Mouse (Mus musculus): ENCODE results near the gene Pcsk6.
"Not testable (repeated sequence)": the region's sequence is repeated elsewhere in the genome, so short reads cannot be mapped to it uniquely, and the experiment has no call there.

Gene Pcsk6

DNA sequence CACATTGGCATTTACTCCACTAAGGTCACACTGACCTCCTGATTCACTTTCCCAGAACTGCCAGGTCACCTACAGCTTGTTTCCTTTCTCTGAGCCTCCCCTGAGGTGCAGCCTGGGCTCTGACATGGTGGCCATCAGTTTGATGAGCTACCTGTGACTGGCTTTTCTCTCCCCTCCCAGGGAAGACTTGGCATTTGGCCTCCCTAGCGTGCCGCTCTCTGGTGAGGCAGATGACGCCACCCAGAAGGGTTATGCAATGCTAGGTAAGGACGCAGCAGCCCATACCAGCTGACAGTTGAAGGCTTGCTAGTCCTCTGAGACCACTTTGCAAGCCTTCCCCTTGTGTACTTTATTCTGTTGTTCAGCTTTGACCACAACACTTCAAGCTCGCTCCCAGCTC, 141.9 kb downstream of the Pcsk6 start:
- CTCF ChIA-PET: no interaction called here

DNA sequence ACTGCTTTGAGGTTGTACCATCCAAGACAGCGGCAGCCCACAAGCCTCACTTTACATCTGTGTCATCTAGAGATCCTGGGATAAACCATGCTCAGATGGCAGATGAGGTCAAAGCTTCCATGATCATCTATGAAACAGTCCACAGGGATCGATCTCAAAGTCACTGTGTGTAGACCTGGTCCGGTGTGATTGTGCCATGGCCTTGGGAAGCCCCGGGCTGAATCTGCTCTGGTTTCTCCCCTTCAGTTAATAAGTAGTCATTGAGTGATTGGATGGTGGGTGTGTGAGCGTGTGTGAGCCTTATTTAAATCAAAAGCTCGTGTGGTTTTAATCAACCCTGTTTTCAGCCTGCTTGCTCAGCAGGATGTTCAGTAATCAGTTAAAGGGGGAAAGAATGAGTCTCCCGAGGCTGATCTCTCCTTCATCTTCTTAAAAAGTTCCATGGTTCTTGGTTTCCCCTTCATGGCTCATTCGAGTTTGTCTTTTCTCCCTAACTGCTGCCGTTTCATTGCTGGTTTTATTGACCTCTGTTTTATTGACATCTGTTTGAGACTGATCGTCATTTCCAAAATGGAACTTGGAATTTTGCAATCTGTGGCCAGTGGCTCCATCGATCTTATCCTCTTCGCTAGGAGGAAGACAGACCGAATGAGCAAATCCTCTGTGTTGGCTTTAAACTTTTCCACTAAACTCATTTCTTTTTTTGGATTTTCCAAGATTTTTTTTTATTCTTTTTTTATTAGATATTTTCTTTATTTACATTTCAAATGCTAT, 142.5 kb downstream of the Pcsk6 start:
- CTCF ChIA-PET: no interaction called here

DNA sequence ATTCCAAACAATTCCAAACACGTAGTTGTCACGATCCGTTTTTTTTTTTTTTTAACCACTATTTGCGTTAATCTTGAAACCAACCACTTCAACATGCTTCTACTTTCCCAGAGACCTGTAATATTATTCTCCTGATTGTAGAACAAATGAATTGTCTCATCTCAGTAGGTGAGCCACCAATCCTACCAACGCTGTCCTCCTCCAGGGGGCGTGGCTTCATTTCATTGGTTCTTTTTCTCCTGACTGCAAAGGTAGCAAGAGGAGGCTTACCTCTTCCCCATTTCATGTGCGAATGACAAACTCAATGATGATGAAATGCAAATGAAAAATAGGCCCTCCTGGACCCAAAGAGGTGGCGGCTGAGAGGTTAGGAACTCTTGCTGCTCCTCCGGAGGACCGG, 143.5 kb downstream of the Pcsk6 start:
- CTCF ChIA-PET: no interaction called here

DNA sequence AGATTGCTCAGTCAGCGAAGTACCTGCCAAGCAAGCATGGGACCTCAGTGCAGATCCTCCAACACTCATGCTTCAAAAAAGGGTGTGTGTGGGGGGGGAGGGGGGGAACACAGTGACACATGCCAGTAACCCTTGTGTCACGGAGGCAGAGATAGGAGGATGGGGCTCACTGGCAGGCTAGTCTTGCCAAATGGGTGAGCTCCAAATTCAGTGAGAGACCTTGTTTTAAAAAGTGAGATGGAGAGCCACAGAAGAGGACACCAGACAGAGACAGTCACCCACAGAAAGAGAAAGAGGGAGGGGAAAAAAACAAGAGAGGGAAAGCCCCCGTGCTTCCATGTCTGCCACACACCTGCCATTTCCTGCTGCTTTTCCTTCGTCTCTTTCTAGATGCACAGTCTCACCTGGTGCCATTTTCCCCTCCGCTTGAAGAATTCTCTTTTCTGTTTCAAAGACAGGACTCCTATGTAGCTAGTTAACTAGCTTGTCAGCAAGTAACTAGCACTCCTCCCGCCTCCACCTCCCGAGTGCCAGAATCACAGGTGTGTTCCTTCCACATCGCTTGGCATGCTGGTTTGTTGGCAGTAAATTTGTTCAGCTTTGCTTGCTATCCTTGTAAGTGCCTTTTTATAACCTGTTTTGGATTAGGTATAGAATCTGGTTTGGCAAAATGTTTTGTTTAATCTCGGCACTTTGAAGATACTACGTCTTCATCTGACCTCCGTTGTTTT, 146.8 kb downstream of the Pcsk6 start:
- CTCF ChIA-PET: no interaction called here

DNA sequence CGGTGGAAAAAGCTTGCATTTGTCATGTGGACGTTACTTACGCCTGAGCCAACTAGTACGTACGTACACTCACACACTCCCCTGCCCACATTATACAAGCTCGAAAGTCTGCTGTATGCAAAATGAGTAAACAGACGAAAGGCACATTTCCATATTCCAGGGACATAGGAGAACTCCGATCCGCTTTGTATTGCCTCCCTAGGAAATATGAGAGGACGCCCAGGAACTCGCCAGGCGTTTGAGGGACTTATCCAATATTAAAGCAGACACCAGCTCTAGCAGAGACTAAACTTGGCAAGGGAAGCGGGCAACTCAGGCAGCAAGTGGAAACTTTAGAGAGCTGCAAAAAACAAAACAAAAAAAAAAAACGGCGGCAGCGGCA, 147.3 kb downstream of the Pcsk6 start:
- CTCF ChIA-PET: no interaction called here

DNA sequence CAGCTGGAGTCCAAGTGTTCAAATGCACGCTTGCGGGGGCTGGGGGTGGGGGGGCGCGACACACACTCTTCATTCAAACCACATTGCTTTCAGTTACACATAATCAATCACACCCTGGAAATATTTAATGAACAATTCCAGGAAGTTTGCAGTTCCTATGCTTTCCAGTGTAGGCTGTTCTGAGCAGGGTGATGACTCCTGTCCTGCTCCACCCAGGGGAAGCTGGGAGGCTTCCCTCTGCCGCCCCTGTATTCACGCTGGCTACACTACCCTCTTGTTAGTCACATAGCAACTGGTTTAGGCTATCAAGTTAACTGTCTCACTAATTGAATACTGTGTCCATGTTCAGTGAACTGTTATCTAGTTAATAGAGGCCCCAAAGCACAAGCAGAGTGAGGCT, 149.0 kb downstream of the Pcsk6 start:
- CTCF ChIA-PET: no interaction called here

DNA sequence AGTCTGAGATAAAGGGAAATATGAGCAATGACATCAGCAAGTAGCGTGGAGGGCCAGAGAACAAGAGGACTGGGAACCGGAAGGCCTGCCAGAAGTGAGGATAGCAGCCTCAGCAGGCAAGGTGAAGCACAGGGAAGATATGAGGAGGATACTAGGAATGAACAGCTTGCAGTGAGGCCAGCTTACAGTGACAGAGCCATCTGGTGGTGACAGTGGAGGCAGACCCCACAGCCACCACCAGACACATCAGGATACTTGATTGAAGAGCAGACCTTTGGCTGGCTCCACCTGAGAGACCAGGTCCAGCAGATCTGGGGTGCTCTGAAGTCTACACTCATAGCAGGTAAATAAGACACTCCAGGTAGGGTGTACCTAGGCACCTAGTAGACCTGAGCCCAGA, 166.2 kb downstream of the Pcsk6 start:
- CTCF ChIA-PET: no interaction called here

DNA sequence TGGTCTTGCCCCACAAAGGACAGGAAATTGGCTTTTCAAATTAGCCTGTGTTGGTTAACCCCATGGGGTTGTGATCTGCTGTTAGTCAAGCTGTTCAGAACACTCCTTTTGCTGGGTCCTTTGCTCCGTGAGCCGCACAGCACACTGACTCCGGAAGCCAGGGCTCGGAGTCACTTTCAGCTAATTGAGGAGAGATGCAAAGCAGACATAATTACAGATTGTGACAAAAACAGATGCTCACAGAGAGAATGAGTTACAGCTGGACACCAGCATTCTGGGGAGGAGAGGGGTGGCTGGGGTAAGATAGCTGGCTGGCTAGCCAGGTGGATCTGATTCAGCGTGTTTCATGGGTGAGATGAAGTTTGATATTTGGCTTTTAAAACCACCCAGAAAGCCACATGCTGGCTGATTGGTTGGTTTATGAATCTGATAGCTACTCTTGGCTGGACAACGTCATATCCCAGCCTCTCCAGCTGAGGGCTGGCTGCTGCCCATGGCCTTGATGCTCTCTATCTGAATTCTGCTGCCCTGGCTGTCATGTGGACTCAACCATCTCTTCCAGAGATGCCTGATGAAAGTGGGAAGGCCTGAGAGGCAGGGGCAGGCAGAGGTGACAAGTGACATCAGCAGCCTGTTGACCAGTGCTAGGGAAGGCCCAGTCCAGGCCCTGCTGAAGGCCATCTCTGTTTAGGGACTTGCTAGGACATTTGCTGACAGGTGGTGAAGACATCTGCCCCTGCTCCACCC, 167.4 kb downstream of the Pcsk6 start:
- CTCF ChIA-PET: interaction anchor here (1.0 kb wide), 1 partner anchor 11 kb away, joined by 3 read pairs; no protein-coding TSS in a partner anchor

DNA sequence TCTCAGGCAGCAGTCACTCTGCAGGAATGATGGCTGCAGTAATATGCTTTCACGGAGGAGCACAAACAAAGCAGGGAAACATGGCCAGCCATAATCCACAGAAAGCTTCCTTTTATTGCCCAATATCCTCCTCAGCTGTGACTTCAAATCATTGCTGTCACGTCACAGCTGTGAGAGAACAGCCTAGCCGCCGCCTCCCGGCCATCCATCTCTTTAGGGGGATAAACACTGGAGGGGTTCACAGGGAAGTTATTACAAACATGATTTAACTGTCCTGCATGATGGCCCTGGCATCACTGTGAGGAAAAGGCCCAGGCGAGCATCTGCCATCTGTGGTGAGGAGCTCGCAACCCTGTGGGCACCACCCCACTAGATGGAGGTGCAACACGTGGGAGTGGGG, 175.3 kb downstream of the Pcsk6 start:
- CTCF ChIA-PET: interaction anchor here (0.6 kb wide), 1 partner anchor 399 kb away, joined by 4 read pairs; no protein-coding TSS in a partner anchor

DNA sequence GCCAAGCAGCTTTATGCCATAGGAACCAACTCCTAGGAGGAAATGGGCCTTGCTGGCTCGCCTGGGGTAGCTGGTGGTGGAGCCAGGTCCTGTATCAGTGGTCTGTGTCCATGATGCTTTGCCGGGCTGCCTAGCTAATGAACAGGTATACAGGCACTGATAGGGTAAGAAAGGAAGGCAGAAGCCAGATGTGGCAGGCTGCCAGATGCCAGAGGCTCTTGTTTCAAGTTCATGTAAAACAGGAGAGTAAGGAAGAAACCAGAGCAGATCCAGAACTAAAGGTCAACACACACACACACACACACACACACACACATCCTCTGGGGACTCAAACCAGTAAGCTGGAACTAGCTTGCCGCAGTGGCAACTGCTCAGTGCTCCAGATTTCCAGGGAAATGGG, 176.7 kb downstream of the Pcsk6 start:
- CTCF ChIA-PET: no interaction called here

DNA sequence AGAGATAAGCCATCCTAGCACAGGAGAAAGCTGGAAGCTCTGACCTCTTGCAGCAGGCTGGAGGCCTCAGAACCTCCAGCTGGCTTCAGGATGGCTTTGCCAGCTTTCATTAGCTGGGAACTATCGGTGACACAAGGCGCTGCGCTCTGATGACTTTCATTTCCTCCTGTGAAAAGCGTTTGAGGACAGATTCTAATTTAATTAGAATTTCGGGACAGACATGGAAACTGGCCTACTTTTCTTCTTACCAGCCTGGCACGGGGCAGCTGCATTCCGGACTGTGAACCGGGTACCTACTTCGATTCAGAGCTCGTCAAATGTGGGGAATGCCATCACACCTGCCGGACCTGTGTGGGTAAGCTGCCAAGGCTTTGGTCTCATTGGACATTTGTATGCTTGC, 177.2 kb downstream of the Pcsk6 start:
- CTCF ChIA-PET: no interaction called here

DNA sequence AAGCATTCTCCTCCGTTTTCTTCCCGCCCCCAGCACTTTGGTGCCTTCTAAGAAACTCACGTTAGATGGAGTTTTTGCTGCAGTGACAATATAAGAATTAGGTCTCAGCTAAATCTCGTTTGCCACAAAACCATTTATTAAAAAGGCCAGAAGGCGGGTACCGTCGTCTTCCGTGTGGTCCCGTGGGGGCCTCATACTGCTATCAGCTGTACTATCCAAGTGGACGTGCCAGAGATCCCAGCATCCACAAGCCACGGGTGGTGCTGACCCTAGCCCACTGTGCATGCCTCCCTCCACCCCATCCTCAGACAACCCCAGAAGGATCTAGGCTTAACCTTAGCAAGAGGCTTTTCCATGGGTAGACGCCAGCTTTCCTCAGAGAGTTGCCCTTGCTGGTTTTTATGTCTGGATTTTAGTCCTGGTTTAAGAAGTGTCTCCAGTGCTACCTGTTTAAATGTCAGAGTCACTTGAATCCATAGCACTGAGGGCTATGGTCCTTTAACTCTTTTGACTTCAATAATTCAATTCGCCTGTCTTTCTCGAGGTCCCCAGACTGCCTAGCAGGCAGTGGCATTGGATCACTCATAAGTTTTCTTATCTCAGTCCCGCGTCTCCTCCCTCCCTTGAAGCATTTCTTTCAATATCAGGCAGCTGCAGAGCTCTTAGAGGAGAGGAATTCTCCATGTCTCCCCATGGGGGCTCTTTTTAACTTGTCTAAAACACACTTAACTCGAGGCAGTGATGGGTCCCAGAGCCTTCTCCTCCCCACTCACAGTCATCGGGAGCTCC, 178.7 kb downstream of the Pcsk6 start:
- CTCF ChIA-PET: no interaction called here

DNA sequence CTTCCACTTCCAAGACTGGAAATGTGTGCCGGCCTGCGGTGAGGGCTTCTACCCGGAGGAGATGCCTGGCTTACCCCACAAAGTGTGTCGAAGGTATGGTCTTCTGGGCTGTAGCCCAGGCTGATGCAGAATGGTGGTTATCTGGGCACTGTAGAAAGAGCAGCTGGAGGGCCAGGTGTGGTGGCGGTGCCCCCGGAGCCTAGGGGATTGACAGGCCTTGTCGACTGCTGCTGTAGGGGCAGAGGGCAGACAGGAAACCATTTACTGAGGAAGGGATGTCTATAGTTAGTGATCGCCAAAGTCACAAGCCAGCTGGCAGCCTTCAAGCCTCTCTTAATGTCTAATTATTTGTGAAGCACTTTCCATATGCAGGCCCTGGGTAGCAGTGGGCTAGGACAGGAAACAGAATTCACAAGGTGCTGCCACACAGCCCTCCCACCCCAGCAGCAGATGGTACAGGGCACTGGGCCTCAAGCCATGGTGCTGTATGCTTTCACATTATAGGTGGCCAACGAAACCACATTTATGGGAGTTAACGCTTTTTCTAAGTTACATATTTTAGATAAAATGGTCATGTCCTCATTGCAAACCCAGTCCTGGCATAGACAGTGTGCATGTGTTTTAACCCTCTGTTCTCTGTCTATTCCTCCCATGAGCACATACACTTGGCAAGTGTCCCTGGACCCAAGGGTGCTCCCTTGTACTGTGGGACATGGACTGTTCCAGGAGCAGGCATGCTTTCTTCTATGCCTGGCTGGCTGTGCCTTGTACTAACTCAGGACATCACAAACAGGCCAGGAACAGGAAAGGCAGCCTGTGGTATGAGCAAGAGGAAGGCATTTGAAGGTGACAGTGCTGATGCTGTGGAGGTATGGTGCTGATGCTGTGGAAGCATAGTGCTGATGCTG, 182.3 kb downstream of the Pcsk6 start, which contains the start of gene Gm45213:
Gene Gm45213, plus strand, starts transcription at position 51 of the 908 bp plus-strand sequence.
- CTCF ChIA-PET: no interaction called here

DNA sequence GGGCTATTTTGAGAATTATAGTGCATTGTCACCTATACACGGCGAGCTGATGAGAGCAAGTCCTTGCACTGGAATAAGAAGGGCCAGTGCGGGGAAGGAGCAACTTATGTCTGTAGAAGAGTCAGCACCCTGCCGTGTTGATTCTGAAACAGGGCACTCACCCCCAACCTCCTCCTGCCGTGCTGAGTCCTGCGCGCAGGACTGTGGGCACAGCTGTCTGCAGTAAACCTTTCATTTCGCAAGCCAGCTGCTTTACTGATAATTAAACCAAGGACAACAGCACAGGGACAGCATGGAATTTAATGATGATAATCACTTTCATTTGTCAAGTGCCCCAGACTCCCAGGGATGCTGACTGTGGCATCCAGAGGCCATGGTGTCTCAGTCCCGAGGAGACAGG, 183.1 kb downstream of the Pcsk6 start:
- CTCF ChIA-PET: no interaction called here

DNA sequence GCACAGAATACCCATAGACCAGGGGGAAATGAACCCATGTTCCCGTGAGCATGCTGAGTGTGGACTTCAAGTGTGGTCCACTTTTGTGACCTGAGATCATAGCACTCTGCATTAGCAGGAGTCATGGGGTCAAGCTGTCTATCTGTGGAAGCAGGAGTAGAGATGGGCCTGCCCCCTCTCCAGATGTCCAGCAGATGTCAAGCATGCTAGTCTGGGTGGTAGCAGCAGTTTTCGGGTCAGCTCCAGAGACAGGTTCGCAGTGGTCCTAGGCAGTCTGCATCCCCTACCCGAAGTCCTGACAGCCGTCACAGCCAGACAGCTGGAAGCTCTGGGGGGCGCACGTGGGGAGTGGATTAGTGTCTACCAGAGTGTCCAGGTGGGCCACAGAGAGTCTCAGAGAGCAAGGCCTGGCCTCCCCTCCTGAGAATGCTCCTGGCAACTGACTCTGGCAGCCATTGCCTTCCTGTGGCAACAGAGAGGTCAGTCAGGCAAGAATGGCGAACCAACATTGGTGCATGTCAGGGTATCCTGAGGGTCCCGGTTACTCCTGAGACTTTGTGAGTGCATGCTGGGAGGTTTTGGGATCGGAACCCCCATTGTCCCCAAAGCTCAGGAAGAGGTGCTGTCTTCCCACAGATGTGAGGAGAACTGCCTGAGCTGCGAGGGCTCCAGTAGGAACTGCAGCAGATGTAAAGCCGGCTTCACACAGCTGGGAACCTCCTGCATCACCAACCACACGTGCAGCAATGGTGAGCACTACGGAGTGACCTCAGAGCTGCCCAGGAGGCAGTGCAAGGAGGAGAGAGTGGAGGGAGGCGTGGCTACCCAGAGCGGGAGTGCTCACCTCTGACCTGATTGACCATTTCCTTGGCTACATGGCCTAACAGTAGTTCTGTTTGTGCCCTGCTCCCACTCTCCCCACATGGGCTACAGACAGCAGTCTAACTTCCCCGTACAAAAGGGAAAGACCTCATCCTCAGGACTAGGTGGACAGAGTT, 185.7 kb downstream of the Pcsk6 start:
- CTCF ChIA-PET: no interaction called here

DNA sequence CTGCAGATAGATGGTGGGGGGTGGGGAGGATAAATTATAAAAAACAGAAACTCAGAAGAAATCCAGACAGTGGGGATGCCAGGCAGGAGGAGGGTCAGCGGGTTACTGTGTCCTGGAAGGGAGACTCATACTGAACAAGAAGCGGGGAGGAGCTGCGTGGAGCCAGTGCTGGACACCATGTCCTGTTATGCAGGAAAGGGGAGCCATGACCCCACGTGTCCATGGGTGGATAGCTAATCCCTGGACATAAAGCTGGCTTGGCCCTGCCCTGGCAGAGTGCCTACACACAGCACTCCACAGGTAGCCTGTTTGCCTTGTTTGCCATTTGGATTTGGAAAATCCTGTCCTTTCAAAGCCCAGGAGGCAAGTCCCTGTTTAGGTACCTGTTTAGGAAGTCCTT, 186.4 kb downstream of the Pcsk6 start:
- CTCF ChIA-PET: no interaction called here

DNA sequence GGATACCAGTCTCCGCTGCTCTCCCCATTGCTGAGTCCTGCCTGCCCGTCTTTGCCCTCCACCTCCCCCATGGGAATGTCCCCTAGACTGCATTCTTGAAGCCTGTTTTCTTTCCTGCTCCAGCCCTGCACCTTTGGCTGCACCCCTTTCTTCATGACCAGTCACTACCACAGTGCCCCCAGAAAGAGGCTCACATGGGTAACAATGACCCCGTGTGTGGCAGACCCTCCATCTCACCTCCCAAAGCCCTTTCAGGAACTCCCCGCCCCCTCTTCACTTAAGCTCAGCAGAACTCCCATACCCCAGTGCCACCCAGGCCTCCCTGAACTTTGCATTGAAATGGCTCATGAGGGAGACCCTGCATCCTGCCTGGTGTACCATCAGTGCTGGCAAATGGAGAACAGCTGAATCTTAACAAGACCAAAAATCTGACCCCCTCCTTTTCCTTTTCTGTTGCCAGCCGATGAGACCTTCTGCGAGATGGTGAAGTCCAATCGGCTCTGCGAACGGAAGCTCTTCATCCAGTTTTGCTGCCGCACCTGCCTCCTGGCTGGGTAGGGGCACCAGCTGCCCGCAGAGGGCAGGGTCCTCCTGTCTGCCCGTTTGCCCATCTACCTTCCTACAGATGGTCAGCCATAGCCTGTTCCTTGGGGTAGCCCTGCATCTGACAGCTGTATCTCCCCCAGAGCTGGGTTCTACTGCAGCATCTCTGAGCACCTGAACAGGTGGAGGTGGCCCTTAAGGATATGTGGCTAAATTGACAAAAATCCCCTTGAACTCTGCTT, 187.1 kb downstream of the Pcsk6 start:
- CTCF ChIA-PET: no interaction called here

DNA sequence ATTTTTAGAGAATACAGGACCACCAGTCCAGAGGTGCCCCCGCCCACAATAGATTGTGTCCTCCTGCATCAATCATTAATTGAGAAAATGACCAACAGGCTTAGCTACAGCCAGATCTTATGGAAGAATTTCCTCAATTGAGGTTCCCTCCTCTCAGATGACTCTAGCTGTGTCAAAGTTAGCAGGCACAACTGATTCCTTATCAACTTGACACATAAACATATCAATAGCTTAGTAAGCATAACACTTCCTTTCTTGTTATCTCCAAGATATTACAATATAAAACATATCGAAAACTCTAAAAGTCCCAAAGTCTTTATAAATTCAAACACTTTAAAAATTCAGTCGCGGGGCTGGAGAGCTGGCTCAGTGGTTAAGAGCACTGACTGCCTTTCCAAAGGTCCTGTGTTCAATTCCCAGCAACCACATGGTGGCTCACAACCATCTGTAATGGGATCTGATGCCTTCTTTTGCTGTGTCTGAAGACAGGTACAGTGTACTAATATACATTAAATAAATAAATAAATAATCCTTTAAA, 192.5 kb downstream of the Pcsk6 start:
- CTCF ChIA-PET: no interaction called here

DNA sequence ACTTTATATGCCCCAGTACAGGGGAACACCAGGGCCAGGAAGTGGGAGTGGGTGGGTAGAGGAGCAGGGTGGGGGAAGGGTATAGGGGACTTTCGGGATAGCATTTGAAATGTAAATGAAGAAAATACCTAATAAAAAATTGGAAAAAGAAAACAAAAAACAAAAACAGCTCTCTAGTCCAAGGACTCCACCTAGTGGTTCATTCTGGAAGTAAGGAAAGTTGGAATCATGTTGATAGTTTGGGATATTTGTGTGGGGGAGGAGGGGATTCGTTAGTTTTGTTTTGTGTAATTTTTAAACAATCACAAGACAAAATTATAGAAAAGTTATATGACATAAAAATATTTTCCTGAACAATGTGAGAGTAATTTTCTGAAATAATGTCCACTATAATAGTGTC, 193.8 kb downstream of the Pcsk6 start:
- CTCF ChIA-PET: not testable (repeated sequence)

All from spleen, embryonic (tissue).